Mouse (Mus musculus): Measurements from ENCODE around the gene Siah1a.

Siah1a gene

GRCm38 (mm10) chr8:86769945-86770715 lies 24.4 kb upstream of the Siah1a start:
- Histone ChIP-seq H3K9me3 (ENCODE audit: low read length) (no peaks in the 10 kb centered on the region), H3K4me3 (replicated peaks; ENCODE audit: low read length) (no peak overlapping the region), H3K27me3 (ENCODE audit: insufficient read depth, low read length) (no peaks in the 10 kb centered on the region), H3K4me1 (replicated peaks; ENCODE audit: low read depth, low read length) (peaks cover 38% of the 10 kb centered on the region), H3K36me3 (ENCODE audit: insufficient read depth, low read length) (no peaks in the 10 kb centered on the region)
- TF ChIP-seq CTCF (conservative IDR thresholded peaks at IDR 0.05; ENCODE audit: low read length): no peak

GRCm38 (mm10) chr8:86768499-86768898 lies 22.8 kb upstream of the Siah1a start:
- TF ChIP-seq CTCF (conservative IDR thresholded peaks at IDR 0.05; ENCODE audit: low read length): no peak
- no peak for TF ChIP-seq POU5F1 (IDR thresholded peaks at IDR 0.05; ENCODE audit: borderline replicate concordance, low read length)
- TF ChIP-seq NANOG (IDR thresholded peaks at IDR 0.05; ENCODE audit: borderline replicate concordance, low read length): no peak
- H3K27me3 ChIP-seq (ENCODE audit: insufficient read depth, low read length): no peaks in the 10 kb centered on the region

GRCm38 (mm10) chr8:86766548-86767211 lies 20.9 kb upstream of the Siah1a start:
- H3K36me3 ChIP-seq (ENCODE audit: insufficient read depth, low read length): no peaks in the 10 kb centered on the region
- TF ChIP-seq CTCF (conservative IDR thresholded peaks at IDR 0.05; ENCODE audit: low read length) (no peak), POU5F1 (IDR thresholded peaks at IDR 0.05; ENCODE audit: borderline replicate concordance, low read length) (no peak), NANOG (IDR thresholded peaks at IDR 0.05; ENCODE audit: borderline replicate concordance, low read length) (no peak)
- H3K27me3 ChIP-seq (ENCODE audit: insufficient read depth, low read length): peaks cover 4% of the 10 kb centered on the region; the same call in 1 of the 2 replicates
- no peaks in the 10 kb centered on the region for H3K9me3 ChIP-seq (ENCODE audit: low read length)
- H3K4me3 ChIP-seq (replicated peaks; ENCODE audit: low read length): no peak overlapping the region
- peaks cover 55% of the 10 kb centered on the region for H3K4me1 ChIP-seq (replicated peaks; ENCODE audit: low read depth, low read length)

More at GRCm38 (mm10) chr8:86768499-86768898, 22.8 kb upstream of the Siah1a start:
- H3K9me3 ChIP-seq (ENCODE audit: low read length): no peaks in the 10 kb centered on the region
- no peaks in the 10 kb centered on the region for H3K36me3 ChIP-seq (ENCODE audit: insufficient read depth, low read length)
- H3K4me1 ChIP-seq (replicated peaks; ENCODE audit: low read depth, low read length): peaks cover 43% of the 10 kb centered on the region
- no peak overlapping the region for H3K4me3 ChIP-seq (replicated peaks; ENCODE audit: low read length)

GRCm38 (mm10) chr8:86765669-86766068 lies 19.9 kb upstream of the Siah1a start:
- TF ChIP-seq POU5F1 (IDR thresholded peaks at IDR 0.05; ENCODE audit: borderline replicate concordance, low read length) (no peak), CTCF (conservative IDR thresholded peaks at IDR 0.05; ENCODE audit: low read length) (no peak), NANOG (IDR thresholded peaks at IDR 0.05; ENCODE audit: borderline replicate concordance, low read length) (no peak)
- Histone ChIP-seq H3K4me3 (replicated peaks; ENCODE audit: low read length) (no peak overlapping the region), H3K4me1 (replicated peaks; ENCODE audit: low read depth, low read length) (peaks cover 58% of the 10 kb centered on the region), H3K27me3 (ENCODE audit: insufficient read depth, low read length) (peaks cover 4% of the 10 kb centered on the region; the same call in 1 of the 2 replicates), H3K9me3 (ENCODE audit: low read length) (no peaks in the 10 kb centered on the region), H3K36me3 (ENCODE audit: insufficient read depth, low read length) (no peaks in the 10 kb centered on the region)

GRCm38 (mm10) chr8:86765155-86765554 lies 19.4 kb upstream of the Siah1a start:
- Histone ChIP-seq H3K4me1 (replicated peaks; ENCODE audit: low read depth, low read length) (peaks cover 60% of the 10 kb centered on the region), H3K9me3 (ENCODE audit: low read length) (no peaks in the 10 kb centered on the region), H3K4me3 (replicated peaks; ENCODE audit: low read length) (no peak overlapping the region), H3K27me3 (ENCODE audit: insufficient read depth, low read length) (peaks cover 4% of the 10 kb centered on the region; the same call in 1 of the 2 replicates), H3K36me3 (ENCODE audit: insufficient read depth, low read length) (no peaks in the 10 kb centered on the region)
- TF ChIP-seq NANOG (IDR thresholded peaks at IDR 0.05; ENCODE audit: borderline replicate concordance, low read length) (no peak), CTCF (conservative IDR thresholded peaks at IDR 0.05; ENCODE audit: low read length) (no peak), POU5F1 (IDR thresholded peaks at IDR 0.05; ENCODE audit: borderline replicate concordance, low read length) (no peak)

- TF ChIP-seq POU5F1 (IDR thresholded peaks at IDR 0.05; ENCODE audit: borderline replicate concordance, low read length): no peak
- TF ChIP-seq NANOG (IDR thresholded peaks at IDR 0.05; ENCODE audit: borderline replicate concordance, low read length): no peak
- no peak for TF ChIP-seq CTCF (conservative IDR thresholded peaks at IDR 0.05; ENCODE audit: low read length)
- peaks cover 63% of the 10 kb centered on the region for H3K4me1 ChIP-seq (replicated peaks; ENCODE audit: low read depth, low read length)
- H3K9me3 ChIP-seq (ENCODE audit: low read length): no peaks in the 10 kb centered on the region
These were observed 17.1 kb upstream of the Siah1a start for GRCm38 (mm10) chr8:86762806-86763205.

GRCm38 (mm10) chr8:86760746-86761145 lies 15.0 kb upstream of the Siah1a start:
- Histone ChIP-seq H3K4me3 (replicated peaks; ENCODE audit: low read length) (no peak overlapping the region), H3K36me3 (ENCODE audit: insufficient read depth, low read length) (no peaks in the 10 kb centered on the region), H3K9me3 (ENCODE audit: low read length) (no peaks in the 10 kb centered on the region), H3K27me3 (ENCODE audit: insufficient read depth, low read length) (peaks cover 6% of the 10 kb centered on the region; the same call in 1 of the 2 replicates), H3K4me1 (replicated peaks; ENCODE audit: low read depth, low read length) (peaks cover 55% of the 10 kb centered on the region)
- TF ChIP-seq POU5F1 (IDR thresholded peaks at IDR 0.05; ENCODE audit: borderline replicate concordance, low read length) (no peak), CTCF (conservative IDR thresholded peaks at IDR 0.05; ENCODE audit: low read length) (no peak), NANOG (IDR thresholded peaks at IDR 0.05; ENCODE audit: borderline replicate concordance, low read length) (no peak)

More at GRCm38 (mm10) chr8:86762806-86763205, 17.1 kb upstream of the Siah1a start:
- Histone ChIP-seq H3K4me3 (replicated peaks; ENCODE audit: low read length) (no peak overlapping the region), H3K27me3 (ENCODE audit: insufficient read depth, low read length) (peaks cover 4% of the 10 kb centered on the region; the same call in 1 of the 2 replicates), H3K36me3 (ENCODE audit: insufficient read depth, low read length) (no peaks in the 10 kb centered on the region)

GRCm38 (mm10) chr8:86759090-86759491 lies 13.4 kb upstream of the Siah1a start:
- TF ChIP-seq POU5F1 (IDR thresholded peaks at IDR 0.05; ENCODE audit: borderline replicate concordance, low read length) (no peak), CTCF (conservative IDR thresholded peaks at IDR 0.05; ENCODE audit: low read length) (no peak), NANOG (IDR thresholded peaks at IDR 0.05; ENCODE audit: borderline replicate concordance, low read length) (no peak)

More at GRCm38 (mm10) chr8:86759090-86759491, 13.4 kb upstream of the Siah1a start:
- Histone ChIP-seq H3K4me3 (replicated peaks; ENCODE audit: low read length) (no peak overlapping the region), H3K36me3 (ENCODE audit: insufficient read depth, low read length) (no peaks in the 10 kb centered on the region), H3K27me3 (ENCODE audit: insufficient read depth, low read length) (peaks cover 9% of the 10 kb centered on the region; the same call in 1 of the 2 replicates), H3K4me1 (replicated peaks; ENCODE audit: low read depth, low read length) (peaks cover 39% of the 10 kb centered on the region), H3K9me3 (ENCODE audit: low read length) (no peaks in the 10 kb centered on the region)

Measured in E14TG2a.4 (cell line).